ENCODE assay signal across 1 mouse cellular context in genomic region chr6:128836191-128836954, GRCm38 (mm10).
TF ChIP-seq lines count a peak whose summit lies in the region.

No protein-coding gene starts in this region.

TF ChIP-seq in MEL, 35 proteins besides CTCF, POLR2A, EP300 and RAD21:
- no peak for TF ChIP-seq ZKSCAN1 (IDR thresholded peaks at IDR 0.05; ENCODE audit: low read depth, low read length)
- TF ChIP-seq SIN3A (IDR thresholded peaks at IDR 0.05; ENCODE audit: low read length), result peak; percentile 26; the same call in 1 of the 2 replicates
- peak; percentile 20; the same call in 1 of the 2 replicates for TF ChIP-seq ZNF384 (IDR thresholded peaks at IDR 0.05; ENCODE audit: low read depth, low read length)
- 0 out of 2 replicates have a peak, but pooled peaks have one; percentile 9 for TF ChIP-seq MXI1 (IDR thresholded peaks at IDR 0.05; ENCODE audit: low read depth, low read length)
TF ChIP-seq in MEL: peak in this region for 3.
